Mouse (Mus musculus): ENCODE data around the gene Macrod2. TPM values are rescaled to one million over a fixed set of nuclear protein-coding genes. Genes with fewer than 3 reads are reported as not detected.
A peak's percentile ranks its signal among the peaks of the same experiment; 100 is the strongest.

Macrod2 gene
- polyA plus RNA-seq, 1 experiment from 2014 or later: 22.7 TPM

- Histone ChIP-seq H3K36me3 (ENCODE audit: insufficient read depth, low read length) (no peaks in the 10 kb centered on the region), H3K27ac (ENCODE audit: low read length) (no peak overlapping the region), H3K27me3 (replicated peaks; ENCODE audit: insufficient read depth, low read length) (no peaks in the 10 kb centered on the region), H3K4me2 (replicated peaks; ENCODE audit: low read depth, low read length) (no peak overlapping the region), H3K4me1 (ENCODE audit: insufficient read depth, low read depth, low read length) (no peaks in the 10 kb centered on the region), H3K9ac (replicated peaks; ENCODE audit: low read depth) (no peak overlapping the region), H3K9me3 (ENCODE audit: low read length) (no peaks in the 10 kb centered on the region), H3K4me3 (ENCODE audit: low read depth, low read length) (no peak overlapping the region)
- TF ChIP-seq EP300 (IDR thresholded peaks at IDR 0.05) (no peak), CTCF (IDR thresholded peaks at IDR 0.05) (no peak)
- ATAC-seq (peak; percentile 68), DNase-seq (ENCODE audit: low spot score) (peak; percentile 36)
- 44% methylated on average over 4 of the region's 4 CpGs for WGBS
Observed at GRCm38 (mm10) chr2:140703377-140703776, 308.3 kb downstream of the Macrod2 start.

- no peak for TF ChIP-seq CTCF (IDR thresholded peaks at IDR 0.05)
- no peak for TF ChIP-seq EP300 (IDR thresholded peaks at IDR 0.05)
- H3K4me2 ChIP-seq (replicated peaks; ENCODE audit: low read depth, low read length): no peak overlapping the region
- no peaks in the 10 kb centered on the region for H3K4me1 ChIP-seq (ENCODE audit: insufficient read depth, low read depth, low read length)
- H3K9me3 ChIP-seq (ENCODE audit: low read length): no peaks in the 10 kb centered on the region
- no peaks in the 10 kb centered on the region for H3K27me3 ChIP-seq (replicated peaks; ENCODE audit: insufficient read depth, low read length)
- no peak for DNase-seq (ENCODE audit: low spot score)
- H3K9ac ChIP-seq (replicated peaks; ENCODE audit: low read depth): no peak overlapping the region
- no peaks in the 10 kb centered on the region for H3K36me3 ChIP-seq (ENCODE audit: insufficient read depth, low read length)
- WGBS: 48% methylated on average over 3 of the region's 3 CpGs
- no peak for ATAC-seq
- no peak overlapping the region for H3K4me3 ChIP-seq (ENCODE audit: low read depth, low read length)
- H3K27ac ChIP-seq (ENCODE audit: low read length): no peak overlapping the region
Observed at GRCm38 (mm10) chr2:140704146-140704545, 309.0 kb downstream of the Macrod2 start.

GRCm38 (mm10) chr2:140705278-140705677 is 310.2 kb downstream of the Macrod2 start:
- Histone ChIP-seq H3K36me3 (ENCODE audit: insufficient read depth, low read length) (no peaks in the 10 kb centered on the region), H3K4me1 (ENCODE audit: insufficient read depth, low read depth, low read length) (no peaks in the 10 kb centered on the region), H3K4me2 (replicated peaks; ENCODE audit: low read depth, low read length) (no peak overlapping the region), H3K9me3 (ENCODE audit: low read length) (no peaks in the 10 kb centered on the region), H3K27ac (ENCODE audit: low read length) (no peak overlapping the region), H3K9ac (replicated peaks; ENCODE audit: low read depth) (no peak overlapping the region), H3K4me3 (ENCODE audit: low read depth, low read length) (no peak overlapping the region), H3K27me3 (replicated peaks; ENCODE audit: insufficient read depth, low read length) (no peaks in the 10 kb centered on the region)
- ATAC-seq (no peak), DNase-seq (ENCODE audit: low spot score) (no peak)
- 37% methylated on average over 2 of the region's 2 CpGs for WGBS
- TF ChIP-seq EP300 (IDR thresholded peaks at IDR 0.05): no peak
- no peak for TF ChIP-seq CTCF (IDR thresholded peaks at IDR 0.05)

- H3K9me3 ChIP-seq (ENCODE audit: low read length): no peaks in the 10 kb centered on the region
- H3K4me2 ChIP-seq (replicated peaks; ENCODE audit: low read depth, low read length): no peak overlapping the region
- DNase-seq (ENCODE audit: low spot score) (no peak), ATAC-seq (no peak)
- H3K27ac ChIP-seq (ENCODE audit: low read length): no peak overlapping the region
- H3K4me3 ChIP-seq (ENCODE audit: low read depth, low read length): no peak overlapping the region
- H3K9ac ChIP-seq (replicated peaks; ENCODE audit: low read depth): no peak overlapping the region
- TF ChIP-seq EP300 (IDR thresholded peaks at IDR 0.05) (no peak), CTCF (IDR thresholded peaks at IDR 0.05) (no peak)
- WGBS: 55% methylated on average over 5 of the region's 5 CpGs
- no peaks in the 10 kb centered on the region for H3K4me1 ChIP-seq (ENCODE audit: insufficient read depth, low read depth, low read length)
- H3K27me3 ChIP-seq (replicated peaks; ENCODE audit: insufficient read depth, low read length): no peaks in the 10 kb centered on the region
- H3K36me3 ChIP-seq (ENCODE audit: insufficient read depth, low read length): no peaks in the 10 kb centered on the region
Observed at GRCm38 (mm10) chr2:140707550-140707949, 312.4 kb downstream of the Macrod2 start.

- no peak overlapping the region for H3K9ac ChIP-seq (replicated peaks; ENCODE audit: low read depth)
- TF ChIP-seq CTCF (IDR thresholded peaks at IDR 0.05) (no peak), EP300 (IDR thresholded peaks at IDR 0.05) (no peak)
- no peaks in the 10 kb centered on the region for H3K36me3 ChIP-seq (ENCODE audit: insufficient read depth, low read length)
- ATAC-seq: no peak
- no peaks in the 10 kb centered on the region for H3K9me3 ChIP-seq (ENCODE audit: low read length)
- DNase-seq (ENCODE audit: low spot score): no peak
- H3K4me3 ChIP-seq (ENCODE audit: low read depth, low read length): no peak overlapping the region
- H3K4me1 ChIP-seq (ENCODE audit: insufficient read depth, low read depth, low read length): no peaks in the 10 kb centered on the region
- 61% methylated on average over 4 of the region's 4 CpGs for WGBS
- no peaks in the 10 kb centered on the region for H3K27me3 ChIP-seq (replicated peaks; ENCODE audit: insufficient read depth, low read length)
- no peak overlapping the region for H3K4me2 ChIP-seq (replicated peaks; ENCODE audit: low read depth, low read length)
- no peak overlapping the region for H3K27ac ChIP-seq (ENCODE audit: low read length)
Observed at GRCm38 (mm10) chr2:140715822-140716221, 320.7 kb downstream of the Macrod2 start.

- H3K9ac ChIP-seq (replicated peaks; ENCODE audit: low read depth): no peak overlapping the region
- H3K9me3 ChIP-seq (ENCODE audit: low read length): no peaks in the 10 kb centered on the region
- H3K4me1 ChIP-seq (ENCODE audit: insufficient read depth, low read depth, low read length): no peaks in the 10 kb centered on the region
- DNase-seq (ENCODE audit: low spot score) (peak; percentile 83), ATAC-seq (peak; percentile 89)
- H3K4me3 ChIP-seq (ENCODE audit: low read depth, low read length): no peak overlapping the region
- H3K36me3 ChIP-seq (ENCODE audit: insufficient read depth, low read length): no peaks in the 10 kb centered on the region
- H3K27ac ChIP-seq (ENCODE audit: low read length): no peak overlapping the region
- no peaks in the 10 kb centered on the region for H3K27me3 ChIP-seq (replicated peaks; ENCODE audit: insufficient read depth, low read length)
- 48% methylated on average over 9 of the region's 9 CpGs for WGBS
- peak; percentile 84 for TF ChIP-seq EP300 (IDR thresholded peaks at IDR 0.05)
- TF ChIP-seq CTCF (IDR thresholded peaks at IDR 0.05): no peak
- H3K4me2 ChIP-seq (replicated peaks; ENCODE audit: low read depth, low read length): no peak overlapping the region; the same call in 1 of the 2 replicates
Observed at GRCm38 (mm10) chr2:140717407-140717806, 322.3 kb downstream of the Macrod2 start.

- Histone ChIP-seq H3K4me1 (ENCODE audit: insufficient read depth, low read depth, low read length) (no peaks in the 10 kb centered on the region), H3K9ac (replicated peaks; ENCODE audit: low read depth) (no peak overlapping the region), H3K9me3 (ENCODE audit: low read length) (no peaks in the 10 kb centered on the region), H3K27ac (ENCODE audit: low read length) (no peak overlapping the region), H3K27me3 (replicated peaks; ENCODE audit: insufficient read depth, low read length) (no peaks in the 10 kb centered on the region), H3K36me3 (ENCODE audit: insufficient read depth, low read length) (no peaks in the 10 kb centered on the region), H3K4me2 (replicated peaks; ENCODE audit: low read depth, low read length) (no peak overlapping the region), H3K4me3 (ENCODE audit: low read depth, low read length) (no peak overlapping the region)
- no peak for DNase-seq (ENCODE audit: low spot score)
- 39% methylated on average over 6 of the region's 6 CpGs for WGBS
- no peak for TF ChIP-seq CTCF (IDR thresholded peaks at IDR 0.05)
- TF ChIP-seq EP300 (IDR thresholded peaks at IDR 0.05): no peak
- no peak for ATAC-seq
Observed at GRCm38 (mm10) chr2:140732616-140733183, 337.6 kb downstream of the Macrod2 start.

Measured in lung, postnatal 0 days (tissue).